Mouse (Mus musculus) layer of hippocampus, adult 2 months (tissue): ENCODE measurements around the gene Gm26558. TPM values are rescaled to one million over a fixed set of nuclear protein-coding genes. Genes with fewer than 3 reads are reported as not detected.

Experiments
- DNase-seq, 2 experiments: peaks; one replicate each; pipeline ENCODE4 v3.0.0; 2022; ENCODE audit warnings: low spot score in 2 of 2
- H3K27ac ChIP-seq: fragments of 200-600 bp; 2 replicates; pipeline ENCODE4 v1.8.1; 2022
- H3K4me3 ChIP-seq: fragments of 200-600 bp; 2 replicates; pipeline ENCODE4 v1.8.1; 2022; ENCODE audit warnings: mild to moderate bottlenecking
- CTCF ChIP-seq: fragments of 200-600 bp; conservative IDR thresholded peaks from 2 replicates; pipeline ENCODE4 v1.8.1; 2022; ENCODE audit warnings: antibody characterized with exemption, mild to moderate bottlenecking, moderate library complexity
- long read RNA-seq, 2 experiments: library from polyadenylated mRNA; stranded (forward); transcript quantifications; one replicate each; pipeline ENCODE4 v2.0.0; 2021; ENCODE audit warnings: borderline mapping rate in 2 of 2
- total RNA-seq, 2 experiments: library from RNA; stranded (reverse); gene quantifications; 2 replicates each; pipeline ENCODE4 v1.2.3; 2021

Gene Gm26558
- total RNA-seq = not detected
- long read RNA-seq, experiment 1 = 0 reads
- long read RNA-seq, experiment 2, partial matches to known transcripts = 0 of 1 reads
- long read RNA-seq, experiment 2, other reads (novel, unspliced or antisense) = 0 of 1 reads

GRCm38 (mm10) chr2:70661715-70662495 is at the start of gene Gm26558:
Gene Gm26558, minus strand, starts transcription at chr2:70662108.
- peak in 1 of 2 experiments; percentile 22 for DNase-seq
- no peak for TF ChIP-seq CTCF
- H3K27ac ChIP-seq = peak within 1 kb of the TSS; percentile 97
- peak within 1 kb of the TSS; percentile 96 for H3K4me3 ChIP-seq

- no peak for TF ChIP-seq CTCF
- no peak overlapping the region for H3K4me3 ChIP-seq
- no peak for DNase-seq
- H3K27ac ChIP-seq = no peak overlapping the region
These were observed 49.0 kb upstream of the Gm26558 start for GRCm38 (mm10) chr2:70710878-70711277.

- TF ChIP-seq CTCF = no peak
- H3K27ac ChIP-seq = no peak overlapping the region
- no peak for DNase-seq
- no peak overlapping the region for H3K4me3 ChIP-seq
These were observed 48.3 kb upstream of the Gm26558 start for GRCm38 (mm10) chr2:70710236-70710635.

GRCm38 (mm10) chr2:70708986-70709730 is 47.2 kb upstream of the Gm26558 start:
- TF ChIP-seq CTCF = no peak
- H3K27ac ChIP-seq = no peak overlapping the region
- DNase-seq = no peak
- H3K4me3 ChIP-seq = no peak overlapping the region

GRCm38 (mm10) chr2:70702403-70702802 is 40.5 kb upstream of the Gm26558 start:
- DNase-seq = no peak
- Histone ChIP-seq H3K27ac (no peak overlapping the region), H3K4me3 (no peak overlapping the region)
- no peak for TF ChIP-seq CTCF

GRCm38 (mm10) chr2:70701571-70701970 is 39.7 kb upstream of the Gm26558 start:
- DNase-seq = no peak
- no peak for TF ChIP-seq CTCF
- no peak overlapping the region for H3K4me3 ChIP-seq
- no peak overlapping the region for H3K27ac ChIP-seq

- no peak for TF ChIP-seq CTCF
- Histone ChIP-seq H3K4me3 (no peak overlapping the region), H3K27ac (no peak overlapping the region)
- DNase-seq = no peak
These were observed 38.9 kb upstream of the Gm26558 start for GRCm38 (mm10) chr2:70700851-70701250.

- DNase-seq = no peak
- TF ChIP-seq CTCF = no peak
- Histone ChIP-seq H3K27ac (no peak overlapping the region), H3K4me3 (no peak overlapping the region)
These were observed 33.8 kb upstream of the Gm26558 start for GRCm38 (mm10) chr2:70695712-70696111.

- TF ChIP-seq CTCF = no peak
- Histone ChIP-seq H3K27ac (no peak overlapping the region), H3K4me3 (no peak overlapping the region)
- no peak for DNase-seq
These were observed 28.3 kb upstream of the Gm26558 start for GRCm38 (mm10) chr2:70690195-70690594.

- no peak for DNase-seq
- no peak overlapping the region for H3K4me3 ChIP-seq
- TF ChIP-seq CTCF = no peak
- H3K27ac ChIP-seq = no peak overlapping the region
These were observed 26.7 kb upstream of the Gm26558 start for GRCm38 (mm10) chr2:70688454-70689078.

- DNase-seq = no peak
- no peak for TF ChIP-seq CTCF
- H3K27ac ChIP-seq = no peak overlapping the region
- no peak overlapping the region for H3K4me3 ChIP-seq
These were observed 20.4 kb upstream of the Gm26558 start for GRCm38 (mm10) chr2:70682324-70682723.

GRCm38 (mm10) chr2:70673445-70674126 is 11.7 kb upstream of the Gm26558 start:
- H3K27ac ChIP-seq = peak overlapping the region; percentile 66; the same call in 1 of the 2 replicates
- no peak overlapping the region for H3K4me3 ChIP-seq
- peak; percentile 77 for TF ChIP-seq CTCF
- DNase-seq = no peak

- H3K4me3 ChIP-seq = no peak overlapping the region
- DNase-seq = no peak
- no peak for TF ChIP-seq CTCF
- peak overlapping the region; percentile 33 for H3K27ac ChIP-seq
These were observed 10.6 kb upstream of the Gm26558 start for GRCm38 (mm10) chr2:70672476-70672875.
